Mouse (Mus musculus): ENCODE results near the gene Gm6880.
"Not testable (repeated sequence)": the region's sequence is repeated elsewhere in the genome, so short reads cannot be mapped to it uniquely, and the experiment has no call there.

Gm6880 gene

DNA sequence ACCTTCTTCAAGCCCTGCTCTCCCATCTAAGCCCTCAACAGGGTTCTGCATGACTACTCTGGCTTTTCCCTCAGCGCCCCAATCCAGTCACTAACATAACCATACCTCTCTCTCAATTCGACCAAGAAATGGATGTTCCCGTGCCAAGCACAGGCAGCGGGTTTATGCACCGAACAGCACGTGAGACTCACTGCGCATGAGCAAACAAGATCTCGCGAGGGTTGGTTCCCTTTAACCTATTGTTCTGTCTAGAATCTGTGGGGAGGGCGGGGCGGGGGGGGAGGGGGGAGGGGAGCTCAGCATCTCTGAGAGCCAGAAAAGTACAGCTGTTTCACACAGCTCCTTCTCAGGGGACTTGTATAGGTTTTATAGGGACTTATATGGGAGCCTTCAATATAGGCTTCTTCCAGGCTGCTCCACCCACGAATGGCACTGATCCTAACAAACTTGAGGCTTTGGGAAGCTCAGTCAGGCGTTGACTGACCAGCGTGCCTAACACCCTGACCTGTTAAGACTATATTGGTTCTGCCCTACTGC, at the start of gene Gm6880:
TSS of gene Gm6880 (minus strand) at position 51 of the 537 bp plus-strand sequence.
- ATAC-seq (ENCODE audit: low TSS enrichment): not testable (repeated sequence)

DNA sequence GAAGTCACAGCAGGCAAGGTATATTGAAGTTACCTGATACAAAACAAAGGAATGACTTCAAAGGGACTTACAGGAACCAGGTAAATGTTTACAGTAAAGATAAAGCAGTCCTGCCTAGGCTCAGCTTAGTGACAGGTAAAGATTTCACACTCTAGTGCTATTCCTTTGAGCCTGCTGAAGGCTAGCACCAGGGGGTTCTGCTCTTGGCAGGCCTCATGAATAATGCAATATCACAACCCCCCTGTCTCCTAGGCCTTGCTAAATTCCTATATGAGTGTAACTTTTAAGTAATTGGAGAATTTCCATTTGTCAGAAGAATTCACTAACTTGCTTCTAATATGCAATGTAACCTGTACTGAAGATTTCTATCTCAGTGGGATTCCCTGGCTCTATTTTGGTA, 36.3 kb upstream of the Gm6880 start:
- not testable (repeated sequence) for ATAC-seq (ENCODE audit: low TSS enrichment)

DNA sequence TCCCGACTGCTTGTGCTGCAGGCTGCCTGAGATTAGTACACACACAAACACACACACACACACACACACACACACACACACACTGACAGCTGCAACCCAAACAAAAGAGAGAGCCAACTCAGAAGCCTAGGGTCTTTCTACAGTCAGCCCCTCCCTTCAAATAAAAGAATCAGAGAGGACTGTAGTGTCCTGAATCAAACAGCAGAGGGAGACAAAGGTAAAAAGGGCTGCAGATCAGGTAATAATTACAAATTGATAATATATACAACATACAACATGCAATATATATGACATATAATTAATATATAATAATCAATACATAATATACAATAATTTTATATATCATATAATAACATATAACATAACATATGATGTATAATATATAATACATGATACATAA, 15.9 kb upstream of the Gm6880 start:
- no peak for ATAC-seq (ENCODE audit: low TSS enrichment)

DNA sequence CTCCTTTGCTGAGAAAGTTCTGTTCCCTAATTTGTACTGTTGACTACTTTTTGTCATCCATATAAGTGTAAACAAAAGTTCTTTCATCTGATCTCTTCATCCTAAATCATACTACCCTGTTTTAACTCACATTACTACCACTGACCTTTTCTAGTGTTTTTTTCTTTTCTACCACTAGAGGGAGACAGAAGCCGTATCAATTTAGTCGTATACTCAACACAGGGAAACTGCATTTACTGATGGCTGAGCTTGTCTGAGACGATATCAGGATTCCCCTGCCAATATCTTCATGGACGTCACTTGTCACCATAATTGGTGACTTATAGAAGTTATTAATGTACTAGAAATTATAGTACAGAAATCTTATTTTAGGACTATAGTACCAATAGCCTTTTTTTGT, 28.4 kb downstream of the Gm6880 start:
- peak; percentile 76 for ATAC-seq (ENCODE audit: low TSS enrichment)

DNA sequence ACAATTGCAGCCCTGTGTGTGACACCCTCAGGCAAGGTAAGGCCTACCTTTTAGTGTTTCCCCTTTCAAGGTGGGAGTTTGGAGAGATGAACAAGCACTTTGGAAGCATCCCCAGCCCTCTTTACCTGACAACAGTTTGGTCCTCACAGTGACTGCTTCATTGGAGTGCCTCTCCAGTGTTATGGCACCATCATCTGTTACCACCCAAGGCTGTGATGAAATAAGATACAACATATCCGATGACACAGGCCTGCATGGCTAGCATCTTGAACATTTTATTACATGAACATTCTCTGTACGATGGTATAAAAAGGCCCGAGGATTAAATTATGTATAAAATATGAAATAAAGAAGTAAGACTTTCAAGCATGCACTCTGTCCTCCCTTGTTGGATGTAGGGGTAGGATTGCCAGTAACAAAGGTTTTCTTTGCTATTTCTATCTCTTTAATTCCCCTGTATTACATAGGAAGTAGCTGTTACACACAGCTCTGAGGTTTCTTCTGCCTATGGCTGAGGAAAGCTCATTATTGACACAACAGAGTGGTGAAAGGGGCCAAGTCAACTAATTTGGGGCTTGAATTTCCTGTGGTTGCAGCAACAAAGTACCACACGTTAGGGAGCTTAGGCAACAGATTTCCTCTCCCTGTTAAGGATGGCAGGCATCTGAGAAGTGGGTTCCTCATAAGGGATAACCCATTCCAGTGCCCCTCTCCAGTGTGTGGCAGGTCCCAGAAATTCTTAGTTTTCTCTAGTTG, 29.9 kb downstream of the Gm6880 start:
- no peak for ATAC-seq (ENCODE audit: low TSS enrichment)
